Mouse (Mus musculus): ENCODE data around the gene Cavin1. TPM values are rescaled to one million over a fixed set of nuclear protein-coding genes. Genes with fewer than 3 reads are reported as not detected.
A peak's percentile ranks its signal among the peaks of the same experiment; 100 is the strongest.

Cavin1 gene
- total RNA-seq, 1 experiment = 30.7 TPM

DNA sequence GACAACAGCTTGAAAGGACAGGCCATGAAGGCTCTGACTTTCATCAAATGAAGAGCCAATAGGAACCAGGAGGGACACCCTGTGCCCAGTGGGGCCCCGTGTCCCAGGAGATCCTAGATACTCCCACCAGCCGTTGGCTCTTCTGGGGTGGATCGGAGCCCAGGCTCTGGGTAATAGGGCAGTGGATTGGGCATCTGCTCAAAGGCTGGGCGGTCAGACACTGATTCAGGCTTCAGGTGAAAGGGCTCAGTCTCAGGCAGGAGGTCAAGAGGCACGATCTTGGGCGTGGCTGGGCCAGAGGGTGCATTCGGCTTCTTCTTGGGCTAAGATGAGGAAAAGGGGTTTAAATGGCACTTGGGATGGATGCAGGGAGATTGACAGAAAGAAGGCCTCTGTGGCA lies 6.5 kb downstream of the Cavin1 start:
- no peak overlapping the region for H3K27ac ChIP-seq (ENCODE audit: insufficient read depth, low read depth, low read length, poor library complexity, severe bottlenecking)
- no peaks in the 10 kb centered on the region for H3K36me3 ChIP-seq (ENCODE audit: control insufficient read depth, insufficient read depth, low read length, poor library complexity, severe bottlenecking)
- DNase-seq (ENCODE audit: low read depth, low spot score) = no peak
- no peak overlapping the region for H3K4me3 ChIP-seq (ENCODE audit: insufficient read depth in 1 of 2, low read depth in 1 of 2, low read length in 2 of 2, poor library complexity in 1 of 2, severe bottlenecking in 1 of 2)
- H3K4me1 ChIP-seq (ENCODE audit: control insufficient read depth in 2 of 2, insufficient read depth in 2 of 2, low read length in 2 of 2, poor library complexity in 1 of 2) = peaks cover 1 to 8% of the 10 kb centered on the region in 2 experiments
- TF ChIP-seq CHD2 (IDR thresholded peaks at IDR 0.05; ENCODE audit: low read depth, low read length) (no peak), MAFK (IDR thresholded peaks at IDR 0.05; ENCODE audit: insufficient read depth, low read depth, low read length) (no peak), ZC3H11A (IDR thresholded peaks at IDR 0.05; ENCODE audit: borderline replicate concordance, low read depth, low read length) (no peak), ZNF384 (IDR thresholded peaks at IDR 0.05; ENCODE audit: low read depth, low read length) (no peak)
- H3K9ac ChIP-seq (ENCODE audit: insufficient read depth, low read depth, low read length, poor library complexity, severe bottlenecking) = no peak overlapping the region
- H3K9me3 ChIP-seq (ENCODE audit: control insufficient read depth, insufficient read depth, low read depth, low read length) = no peaks in the 10 kb centered on the region
- in situ Hi-C loops (cut with MboI; ENCODE audit: low sequenced_read_pairs in 2 of 2, unreplicated experiment in 2 of 2) = no loop called here

DNA sequence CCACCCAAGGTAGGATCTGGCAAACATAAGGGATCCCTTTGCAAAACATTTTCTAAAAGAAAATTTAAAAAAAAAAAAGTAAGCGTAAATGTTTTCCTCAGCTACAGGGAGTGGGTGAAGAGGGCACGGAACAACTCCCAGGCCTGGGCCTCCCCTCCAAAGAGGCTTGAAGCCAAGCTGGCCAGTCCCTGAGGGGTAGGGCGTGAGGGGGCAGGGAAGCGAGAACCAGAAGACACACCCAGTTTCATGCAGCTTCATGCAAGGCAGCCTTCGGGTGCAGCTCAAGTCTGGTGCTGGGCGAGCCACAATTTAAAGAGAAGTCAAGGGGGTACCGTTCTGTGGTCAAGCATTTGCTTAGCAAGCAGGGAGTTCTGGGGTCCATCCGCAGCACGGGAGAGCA lies 7.0 kb downstream of the Cavin1 start:
- in situ Hi-C loops (cut with MboI; ENCODE audit: low sequenced_read_pairs in 2 of 2, unreplicated experiment in 2 of 2) = no loop called here
- no peak for TF ChIP-seq MAFK (IDR thresholded peaks at IDR 0.05; ENCODE audit: insufficient read depth, low read depth, low read length)
- TF ChIP-seq ZC3H11A (IDR thresholded peaks at IDR 0.05; ENCODE audit: borderline replicate concordance, low read depth, low read length) = no peak
- TF ChIP-seq CHD2 (IDR thresholded peaks at IDR 0.05; ENCODE audit: low read depth, low read length) = no peak
- TF ChIP-seq ZNF384 (IDR thresholded peaks at IDR 0.05; ENCODE audit: low read depth, low read length) = no peak
- no peak for TF ChIP-seq HCFC1 (IDR thresholded peaks at IDR 0.05; ENCODE audit: borderline replicate concordance, insufficient read depth, low read length)
- Histone ChIP-seq H3K4me1 (ENCODE audit: control insufficient read depth in 2 of 2, insufficient read depth in 2 of 2, low read length in 2 of 2, poor library complexity in 1 of 2) (peaks cover 0 to 9% of the 10 kb centered on the region in 2 experiments), H3K36me3 (ENCODE audit: control insufficient read depth, insufficient read depth, low read length, poor library complexity, severe bottlenecking) (no peaks in the 10 kb centered on the region), H3K9me3 (ENCODE audit: control insufficient read depth, insufficient read depth, low read depth, low read length) (no peaks in the 10 kb centered on the region), H3K27ac (ENCODE audit: insufficient read depth, low read depth, low read length, poor library complexity, severe bottlenecking) (no peak overlapping the region), H3K4me3 (ENCODE audit: insufficient read depth in 1 of 2, low read depth in 1 of 2, low read length in 2 of 2, poor library complexity in 1 of 2, severe bottlenecking in 1 of 2) (no peak overlapping the region), H3K9ac (ENCODE audit: insufficient read depth, low read depth, low read length, poor library complexity, severe bottlenecking) (no peak overlapping the region)
- no peak for DNase-seq (ENCODE audit: low read depth, low spot score)

DNA sequence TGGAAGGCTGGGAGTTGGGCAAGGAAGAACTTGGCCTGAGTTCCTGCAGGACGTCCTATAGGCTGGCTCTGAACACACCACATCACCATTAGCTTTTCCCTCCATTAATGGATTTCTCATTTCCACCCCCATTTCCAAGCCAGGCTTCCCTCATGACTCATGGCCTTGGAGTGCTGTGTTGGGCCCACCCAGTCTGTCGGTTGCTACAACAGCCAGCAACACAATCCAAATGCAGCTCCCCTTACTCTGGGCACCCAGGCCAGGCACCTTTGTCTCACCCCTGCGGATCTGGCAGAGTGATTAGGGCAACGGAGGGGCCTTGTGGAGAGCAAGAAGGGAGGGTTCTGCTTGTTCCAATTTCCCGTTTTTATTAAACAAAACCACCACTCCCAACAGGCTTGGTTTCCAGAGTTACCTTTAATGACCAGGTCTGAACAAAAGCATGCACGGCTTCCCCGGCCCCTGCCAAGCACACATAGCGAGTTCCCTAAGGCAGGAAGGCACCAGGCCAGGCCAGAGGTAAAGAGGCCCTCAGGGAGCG lies 8.2 kb downstream of the Cavin1 start:
- no peak for DNase-seq (ENCODE audit: low read depth, low spot score)
- TF ChIP-seq CHD2 (IDR thresholded peaks at IDR 0.05; ENCODE audit: low read depth, low read length) = no peak
- in situ Hi-C loops (cut with MboI; ENCODE audit: low sequenced_read_pairs in 2 of 2, unreplicated experiment in 2 of 2) = no loop called here
- no peak overlapping the region for H3K9ac ChIP-seq (ENCODE audit: insufficient read depth, low read depth, low read length, poor library complexity, severe bottlenecking)
- H3K4me3 ChIP-seq (ENCODE audit: insufficient read depth in 1 of 2, low read depth in 1 of 2, low read length in 2 of 2, poor library complexity in 1 of 2, severe bottlenecking in 1 of 2) = no peak overlapping the region
- no peaks in the 10 kb centered on the region for H3K36me3 ChIP-seq (ENCODE audit: control insufficient read depth, insufficient read depth, low read length, poor library complexity, severe bottlenecking)
- H3K27ac ChIP-seq (ENCODE audit: insufficient read depth, low read depth, low read length, poor library complexity, severe bottlenecking) = no peak overlapping the region
- H3K4me1 ChIP-seq (ENCODE audit: control insufficient read depth in 2 of 2, insufficient read depth in 2 of 2, low read length in 2 of 2, poor library complexity in 1 of 2) = peaks cover 0 to 18% of the 10 kb centered on the region in 2 experiments
- no peaks in the 10 kb centered on the region for H3K9me3 ChIP-seq (ENCODE audit: control insufficient read depth, insufficient read depth, low read depth, low read length)

DNA sequence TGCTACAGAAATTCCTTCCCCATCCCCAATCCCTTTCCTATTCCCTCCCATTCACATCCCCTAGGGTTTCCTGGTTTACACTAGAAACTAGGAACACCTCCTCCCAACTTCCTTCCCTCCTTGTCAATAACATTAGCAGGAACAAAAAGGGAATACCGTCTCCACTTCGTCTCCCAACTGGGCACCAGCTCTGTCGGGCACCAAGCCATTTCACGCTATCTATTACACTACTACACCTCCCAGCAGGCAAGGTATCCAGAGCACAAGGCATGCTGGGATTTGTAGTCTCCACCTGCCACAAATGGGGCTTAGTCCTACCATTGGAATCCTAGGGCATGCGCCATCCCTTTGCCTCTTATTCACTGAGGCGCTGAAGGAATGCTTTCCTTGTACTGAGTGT lies 10.1 kb downstream of the Cavin1 start:
- peak; percentile 59 for DNase-seq (ENCODE audit: low read depth, low spot score)
- TF ChIP-seq ZNF384 (IDR thresholded peaks at IDR 0.05; ENCODE audit: low read depth, low read length) = no peak
- TF ChIP-seq HCFC1 (IDR thresholded peaks at IDR 0.05; ENCODE audit: borderline replicate concordance, insufficient read depth, low read length) = peak; percentile 94
- H3K4me1 ChIP-seq (ENCODE audit: control insufficient read depth in 2 of 2, insufficient read depth in 2 of 2, low read length in 2 of 2, poor library complexity in 1 of 2) = peaks cover 0 to 20% of the 10 kb centered on the region in 2 experiments
- no peaks in the 10 kb centered on the region for H3K9me3 ChIP-seq (ENCODE audit: control insufficient read depth, insufficient read depth, low read depth, low read length)
- H3K9ac ChIP-seq (ENCODE audit: insufficient read depth, low read depth, low read length, poor library complexity, severe bottlenecking) = no peak overlapping the region
- in situ Hi-C loops (cut with MboI; ENCODE audit: low sequenced_read_pairs in 2 of 2, unreplicated experiment in 2 of 2) = no loop called here
- no peak overlapping the region for H3K27ac ChIP-seq (ENCODE audit: insufficient read depth, low read depth, low read length, poor library complexity, severe bottlenecking)
- no peak overlapping the region for H3K4me3 ChIP-seq (ENCODE audit: insufficient read depth in 1 of 2, low read depth in 1 of 2, low read length in 2 of 2, poor library complexity in 1 of 2, severe bottlenecking in 1 of 2)
- H3K36me3 ChIP-seq (ENCODE audit: control insufficient read depth, insufficient read depth, low read length, poor library complexity, severe bottlenecking) = no peaks in the 10 kb centered on the region

DNA sequence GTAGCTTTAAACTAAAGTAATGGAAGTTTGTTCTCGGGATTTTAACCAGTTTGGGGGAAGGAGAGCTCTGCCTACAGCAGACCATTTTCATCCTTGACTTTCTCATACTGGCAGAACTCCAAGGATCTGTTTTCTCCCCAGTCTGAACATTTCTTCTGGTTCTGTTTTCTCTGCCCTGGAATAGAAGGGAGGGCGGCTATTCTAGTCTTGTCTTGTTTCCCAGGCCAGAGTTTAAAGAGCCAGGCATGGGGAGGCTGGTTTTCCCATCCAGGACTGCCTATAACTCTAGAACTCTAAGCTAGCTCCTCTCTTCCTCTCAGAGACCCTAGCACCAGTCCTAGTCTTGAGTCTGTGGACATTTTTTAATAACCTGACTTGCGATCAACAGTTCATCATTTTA lies 10.9 kb downstream of the Cavin1 start:
- in situ Hi-C loops (cut with MboI; ENCODE audit: low sequenced_read_pairs in 2 of 2, unreplicated experiment in 2 of 2) = loop anchor here in 1 of 2 experiments (10.0 kb wide), 1 partner anchor 125 kb away; no protein-coding TSS in a partner anchor
- Histone ChIP-seq H3K9ac (ENCODE audit: insufficient read depth, low read depth, low read length, poor library complexity, severe bottlenecking) (no peak overlapping the region), H3K4me3 (ENCODE audit: insufficient read depth in 1 of 2, low read depth in 1 of 2, low read length in 2 of 2, poor library complexity in 1 of 2, severe bottlenecking in 1 of 2) (no peak overlapping the region), H3K9me3 (ENCODE audit: control insufficient read depth, insufficient read depth, low read depth, low read length) (no peaks in the 10 kb centered on the region), H3K27ac (ENCODE audit: insufficient read depth, low read depth, low read length, poor library complexity, severe bottlenecking) (no peak overlapping the region), H3K4me1 (ENCODE audit: control insufficient read depth in 2 of 2, insufficient read depth in 2 of 2, low read length in 2 of 2, poor library complexity in 1 of 2) (peaks cover 0 to 20% of the 10 kb centered on the region in 2 experiments), H3K36me3 (ENCODE audit: control insufficient read depth, insufficient read depth, low read length, poor library complexity, severe bottlenecking) (no peaks in the 10 kb centered on the region)
- no peak for DNase-seq (ENCODE audit: low read depth, low spot score)
- no peak for TF ChIP-seq ZNF384 (IDR thresholded peaks at IDR 0.05; ENCODE audit: low read depth, low read length)
- TF ChIP-seq ZC3H11A (IDR thresholded peaks at IDR 0.05; ENCODE audit: borderline replicate concordance, low read depth, low read length) = no peak
- no peak for TF ChIP-seq MAFK (IDR thresholded peaks at IDR 0.05; ENCODE audit: insufficient read depth, low read depth, low read length)
- TF ChIP-seq CHD2 (IDR thresholded peaks at IDR 0.05; ENCODE audit: low read depth, low read length) = no peak
- no peak for TF ChIP-seq HCFC1 (IDR thresholded peaks at IDR 0.05; ENCODE audit: borderline replicate concordance, insufficient read depth, low read length)
